Mouse (Mus musculus) liver, embryonic 16.5 days (tissue): Measurements from ENCODE around the gene Camkmt. TPM values are rescaled to one million over a fixed set of nuclear protein-coding genes. Genes with fewer than 3 reads are reported as not detected.
A peak's percentile ranks its signal among the peaks of the same experiment; 100 is the strongest.

Experiments
- ATAC-seq: fragments of 200-750 bp; cut with Nextera tagmentation; 2 replicates; pipeline ENCODE4 v1.8.0; 2017; ENCODE audit warnings: low read depth, mild to moderate bottlenecking, moderate number of reproducible peaks, moderate library complexity
- H3K27ac ChIP-seq: fragments of 300-500 bp; sonication (generic); 2 replicates; pipeline ENCODE4 v1.5.1; 2014; ENCODE audit warnings: mild to moderate bottlenecking, low read length
- H3K27me3 ChIP-seq: fragments of 300-500 bp; sonication (generic); 2 replicates; pipeline ENCODE4 v1.6.1; 2014; ENCODE audit warnings: low read depth, low read length, mixed read lengths; ENCODE audit not compliant: control insufficient read depth, insufficient read depth
- H3K36me3 ChIP-seq: fragments of 300-500 bp; sonication (generic); 2 replicates; pipeline ENCODE4 v1.6.1; 2014; ENCODE audit warnings: mild to moderate bottlenecking; ENCODE audit not compliant: control insufficient read depth, insufficient read depth
- H3K4me1 ChIP-seq: fragments of 300-500 bp; sonication (generic); 2 replicates; pipeline ENCODE4 v1.6.1; 2014; ENCODE audit warnings: low read depth, low read length, mixed read lengths; ENCODE audit not compliant: control insufficient read depth
- H3K4me2 ChIP-seq: fragments of 300-500 bp; sonication (generic); 2 replicates; pipeline ENCODE4 v1.6.1; 2014; ENCODE audit warnings: low read depth, low read length, mixed read lengths
- H3K4me3 ChIP-seq: fragments of 300-500 bp; sonication (generic); 2 replicates; pipeline ENCODE4 v1.5.1; 2014; ENCODE audit warnings: low read depth, mild to moderate bottlenecking, low read length
- H3K9ac ChIP-seq: fragments of 300-500 bp; sonication (generic); 2 replicates; pipeline ENCODE4 v1.6.1; 2014; ENCODE audit warnings: low read depth, low read length
- H3K9me3 ChIP-seq: fragments of 300-500 bp; sonication (generic); replicated peaks from 2 replicates; pipeline ENCODE4 v1.6.1; 2016; ENCODE audit warnings: low read length; ENCODE audit not compliant: control insufficient read depth
- WGBS: fragments of 180-500 bp; shearing (Covaris S2); extraction: QIAGEN DNeasy Blood & Tissue Kit; methylation state at CpG from one replicate; pipeline ENCODE4 v1.1.7; 2014; ENCODE audit not compliant: insufficient replicate concordance; 5-methylcytosine and 5-hydroxymethylcytosine counted together
- polyA plus RNA-seq: library from polyadenylated mRNA; unstranded; fragments of >200 nt; fragmentation: Nextera tagmentation; extraction: Ambion mirVana; gene quantifications from 2 replicates; pipeline ENCODE4 v1.2.1, GENCODE M21; 2015

Gene Camkmt
- polyA plus RNA-seq, 1 experiment from 2014 or later: 2.7 TPM

- Histone ChIP-seq H3K4me3 (no peak overlapping the region), H3K4me1 (peaks cover 6% of the 10 kb centered on the region), H3K9ac (no peak overlapping the region), H3K27me3 (no peaks in the 10 kb centered on the region), H3K36me3 (0 out of 2 replicates have a peak, but pooled peaks cover 8% of the 10 kb centered on the region), H3K27ac (no peak overlapping the region), H3K4me2 (no peak overlapping the region), H3K9me3 (no peaks in the 10 kb centered on the region; the same call in 1 of the 2 replicates)
- 75% methylated on average over 3 of the region's 3 CpGs for WGBS
- no peak for ATAC-seq
These were observed 9.9 kb downstream of the Camkmt start for GRCm38 (mm10) chr17:85100232-85100631.

- H3K27me3 ChIP-seq: no peaks in the 10 kb centered on the region
- H3K9ac ChIP-seq: no peak overlapping the region
- H3K36me3 ChIP-seq: 0 out of 2 replicates have a peak, but pooled peaks cover 8% of the 10 kb centered on the region
- H3K27ac ChIP-seq: no peak overlapping the region
- H3K4me3 ChIP-seq: no peak overlapping the region
- peaks cover 6% of the 10 kb centered on the region for H3K4me1 ChIP-seq
- no peak for ATAC-seq
- H3K4me2 ChIP-seq: no peak overlapping the region
- no peaks in the 10 kb centered on the region; the same call in 1 of the 2 replicates for H3K9me3 ChIP-seq
- 87% methylated on average over 7 of the region's 7 CpGs for WGBS
These were observed 11.4 kb downstream of the Camkmt start for GRCm38 (mm10) chr17:85101751-85102150.

- no peaks in the 10 kb centered on the region for H3K27me3 ChIP-seq
- H3K9me3 ChIP-seq: no peaks in the 10 kb centered on the region; the same call in 1 of the 2 replicates
- 0 out of 2 replicates have a peak, but pooled peaks cover 2% of the 10 kb centered on the region for H3K36me3 ChIP-seq
- ATAC-seq: peak; percentile 92
- no peak overlapping the region for H3K27ac ChIP-seq
- no peak overlapping the region for H3K9ac ChIP-seq
- WGBS: 12% methylated on average over 2 of the region's 2 CpGs
- no peak overlapping the region; the same call in 1 of the 2 replicates for H3K4me2 ChIP-seq
- peaks cover 6% of the 10 kb centered on the region for H3K4me1 ChIP-seq
- no peak overlapping the region for H3K4me3 ChIP-seq
These were observed 13.0 kb downstream of the Camkmt start for GRCm38 (mm10) chr17:85103310-85103709.

DNA sequence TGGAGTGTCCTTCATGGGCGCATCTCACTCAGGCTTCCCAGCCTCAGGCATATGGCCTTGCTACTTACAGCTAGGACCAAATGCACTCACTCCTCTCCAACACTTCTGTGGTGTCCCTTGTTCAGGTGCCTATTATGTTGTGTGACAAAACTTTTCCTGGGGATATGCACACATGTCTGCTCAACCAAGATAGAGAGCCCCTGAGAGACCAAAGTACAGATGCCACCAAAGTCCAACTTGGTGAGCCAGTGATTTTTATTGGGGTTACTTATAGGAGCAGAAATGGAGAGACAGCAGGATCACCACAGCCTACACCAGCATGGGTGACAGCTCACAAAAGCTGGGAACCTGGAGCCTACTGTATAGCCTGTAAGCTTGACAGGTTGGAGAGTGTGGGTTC is 20.3 kb downstream of the Camkmt start:
- Histone ChIP-seq H3K36me3 (no peaks in the 10 kb centered on the region), H3K9me3 (no peaks in the 10 kb centered on the region), H3K4me3 (no peak overlapping the region), H3K27ac (no peak overlapping the region), H3K4me2 (no peak overlapping the region), H3K4me1 (no peaks in the 10 kb centered on the region), H3K9ac (no peak overlapping the region), H3K27me3 (no peaks in the 10 kb centered on the region)
- no peak for ATAC-seq
- 90% methylated on average over 1 of the region's 1 CpGs for WGBS

DNA sequence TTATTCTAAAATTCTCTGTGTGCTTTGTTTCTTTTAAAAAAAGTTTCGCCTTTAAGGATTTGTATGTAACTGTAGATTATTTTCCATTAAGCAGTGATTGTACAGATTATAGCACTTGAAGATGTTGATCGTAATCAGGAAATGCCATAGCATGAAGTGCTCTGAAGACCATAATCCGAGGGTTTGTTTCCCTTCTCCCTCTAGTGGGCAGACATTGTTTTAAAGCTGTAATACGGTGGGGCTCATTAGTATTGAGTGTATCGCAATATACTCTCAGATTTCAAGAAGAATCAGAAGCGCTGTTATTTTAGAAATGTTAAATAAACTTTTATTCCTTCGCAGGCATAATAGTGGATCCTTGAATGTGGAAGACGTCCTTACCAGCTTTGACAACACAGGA is 23.1 kb downstream of the Camkmt start:
- Histone ChIP-seq H3K9me3 (no peaks in the 10 kb centered on the region), H3K4me1 (no peaks in the 10 kb centered on the region), H3K9ac (no peak overlapping the region), H3K27ac (no peak overlapping the region), H3K4me2 (no peak overlapping the region), H3K4me3 (no peak overlapping the region), H3K27me3 (no peaks in the 10 kb centered on the region), H3K36me3 (no peaks in the 10 kb centered on the region)
- ATAC-seq: no peak
- WGBS: 69% methylated on average over 8 of the region's 8 CpGs

GRCm38 (mm10) chr17:85116643-85117042 is 26.3 kb downstream of the Camkmt start:
- no peak overlapping the region for H3K4me3 ChIP-seq
- H3K9me3 ChIP-seq: no peaks in the 10 kb centered on the region
- no peak overlapping the region for H3K27ac ChIP-seq
- no peak overlapping the region for H3K9ac ChIP-seq
- no peaks in the 10 kb centered on the region for H3K4me1 ChIP-seq
- no peaks in the 10 kb centered on the region for H3K27me3 ChIP-seq
- H3K36me3 ChIP-seq: no peaks in the 10 kb centered on the region
- no peak for ATAC-seq
- WGBS: 26% methylated on average over 4 of the region's 4 CpGs
- no peak overlapping the region for H3K4me2 ChIP-seq

DNA sequence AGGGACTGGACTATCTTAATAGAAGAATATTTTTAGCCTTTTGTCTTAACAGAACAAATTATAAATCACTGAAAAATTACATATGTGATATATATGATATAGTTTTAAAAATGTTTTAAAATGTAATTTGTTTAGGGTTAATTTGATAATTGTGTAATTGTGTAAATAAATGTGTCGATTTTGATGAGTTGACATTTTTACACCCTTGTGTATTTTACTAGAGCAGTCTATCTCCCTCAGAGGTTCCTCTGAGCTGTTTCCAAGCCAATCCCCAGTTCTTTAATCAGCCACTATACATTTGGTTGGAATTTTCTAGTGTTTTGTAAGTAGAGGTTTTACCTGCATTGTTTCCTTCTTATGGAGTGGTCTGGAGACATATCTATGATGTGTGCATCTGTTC is 48.0 kb downstream of the Camkmt start:
- Histone ChIP-seq H3K27me3 (no peaks in the 10 kb centered on the region), H3K36me3 (no peaks in the 10 kb centered on the region), H3K9me3 (no peaks in the 10 kb centered on the region), H3K27ac (no peak overlapping the region), H3K4me1 (no peaks in the 10 kb centered on the region), H3K4me2 (no peak overlapping the region), H3K4me3 (no peak overlapping the region), H3K9ac (no peak overlapping the region)
- WGBS: 57% methylated on average over 1 of the region's 1 CpGs
- ATAC-seq: no peak

DNA sequence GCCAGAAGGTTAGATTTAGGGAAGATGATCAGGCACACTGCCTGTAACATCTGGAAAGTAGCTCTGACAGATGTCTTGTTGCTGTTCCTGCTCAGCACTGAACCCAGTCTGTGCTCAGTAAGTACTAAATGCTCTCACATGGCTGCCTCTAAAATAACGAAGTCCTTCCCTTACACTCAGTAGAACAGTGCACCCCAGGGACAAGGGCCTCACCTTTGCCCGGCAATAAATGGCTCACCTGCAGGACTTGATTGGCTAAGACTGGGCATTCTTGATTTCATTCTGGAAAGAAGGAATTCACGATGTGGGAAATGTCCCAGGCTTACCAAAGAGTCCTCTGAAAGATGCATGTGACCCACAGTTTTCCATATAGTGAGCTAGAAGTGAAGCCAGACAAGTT is 51.3 kb downstream of the Camkmt start:
- no peak overlapping the region for H3K27ac ChIP-seq
- no peaks in the 10 kb centered on the region for H3K27me3 ChIP-seq
- ATAC-seq: no peak
- H3K4me2 ChIP-seq: no peak overlapping the region
- H3K4me3 ChIP-seq: no peak overlapping the region
- WGBS: 62% methylated on average over 3 of the region's 3 CpGs
- no peaks in the 10 kb centered on the region for H3K36me3 ChIP-seq
- H3K9me3 ChIP-seq: no peaks in the 10 kb centered on the region
- H3K4me1 ChIP-seq: no peaks in the 10 kb centered on the region
- no peak overlapping the region for H3K9ac ChIP-seq

DNA sequence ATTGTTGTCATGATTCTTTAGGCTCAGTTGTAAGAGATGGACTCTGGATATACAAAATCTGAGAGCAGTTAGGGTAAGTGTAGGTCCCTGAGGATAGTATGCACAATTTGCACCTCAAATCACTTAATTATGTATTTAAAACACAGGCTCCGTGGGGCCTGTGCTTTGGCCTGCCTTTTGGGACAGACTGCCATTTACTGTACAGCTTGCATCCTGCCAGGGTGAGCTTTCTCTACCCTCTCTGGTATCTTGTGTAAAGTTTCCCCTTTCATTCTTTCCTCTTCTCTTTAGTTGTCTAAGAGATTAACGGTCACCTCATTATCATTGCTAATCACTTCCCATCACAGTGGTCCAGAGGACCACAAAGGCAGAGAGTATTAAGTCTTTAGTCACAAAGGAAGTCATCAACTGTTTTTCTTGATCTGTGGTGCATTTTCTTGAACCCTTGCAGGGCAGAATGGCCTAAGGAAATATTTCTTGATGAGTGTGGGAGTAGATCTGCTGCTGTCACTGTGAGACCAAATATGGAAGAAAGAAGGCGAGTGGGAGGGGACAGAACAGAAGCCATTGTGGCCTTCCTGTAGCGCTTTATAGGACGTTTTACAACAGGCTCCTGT is 52.3 kb downstream of the Camkmt start:
- Histone ChIP-seq H3K4me2 (no peak overlapping the region), H3K9me3 (no peaks in the 10 kb centered on the region), H3K4me1 (no peaks in the 10 kb centered on the region), H3K9ac (no peak overlapping the region), H3K4me3 (no peak overlapping the region), H3K36me3 (no peaks in the 10 kb centered on the region), H3K27me3 (no peaks in the 10 kb centered on the region), H3K27ac (no peak overlapping the region)
- ATAC-seq: no peak
- 41% methylated on average over 5 of the region's 5 CpGs for WGBS
